Mouse (Mus musculus) myocyte (in vitro differentiated cells): ENCODE data around the gene Spo11. TPM values are rescaled to one million over a fixed set of nuclear protein-coding genes. Genes with fewer than 3 reads are reported as not detected.
A peak's percentile ranks its signal among the peaks of the same experiment; 100 is the strongest.

Experiments
- H3K27me3 ChIP-seq: one replicate; pipeline ENCODE4 v1.6.1; 2011; ENCODE audit not compliant: control insufficient read depth, insufficient read depth, insufficient read length
- H3K36me3 ChIP-seq: one replicate; pipeline ENCODE4 v1.6.1; 2011; ENCODE audit not compliant: control insufficient read depth, insufficient read depth
- H3K4me2 ChIP-seq: one replicate; pipeline ENCODE4 v1.6.1; 2011; ENCODE audit warnings: low read depth, control low read depth
- H3K4me3 ChIP-seq: one replicate; pipeline ENCODE4 v1.5.1; 2011; ENCODE audit warnings: mild to moderate bottlenecking, control low read depth, moderate library complexity
- H3K79me2 ChIP-seq: one replicate; pipeline ENCODE4 v1.6.1; 2011; ENCODE audit not compliant: control insufficient read depth, insufficient read depth
- H3ac ChIP-seq: one replicate; pipeline ENCODE4 v1.6.1; 2011; ENCODE audit not compliant: control insufficient read depth, insufficient read length
- CEBPB ChIP-seq: IDR thresholded peaks from 2 replicates; pipeline ENCODE4 v1.6.1; 2011; ENCODE audit warnings: mild to moderate bottlenecking, moderate library complexity; ENCODE audit not compliant: poor library complexity, insufficient read depth, severe bottlenecking
- E2F4 ChIP-seq: IDR thresholded peaks from one replicate; pipeline ENCODE4 v1.6.1; 2011; ENCODE audit warnings: mild to moderate bottlenecking, control low read depth, moderate library complexity; ENCODE audit not compliant: insufficient read depth
- MAX ChIP-seq: IDR thresholded peaks from one replicate; pipeline ENCODE4 v1.6.1; 2011; ENCODE audit warnings: low read depth, mild to moderate bottlenecking, control low read depth
- MYOD1 ChIP-seq, 3 experiments: IDR thresholded peaks; one replicate each; pipeline ENCODE4 v1.6.1; 2011; ENCODE audit warnings: control low read depth in 2 of 3, low read depth in 2 of 3, mild to moderate bottlenecking in 2 of 3, moderate library complexity in 1 of 3; ENCODE audit not compliant: insufficient read length in 2 of 3, control insufficient read depth in 1 of 3
- MYOG ChIP-seq, 3 experiments: IDR thresholded peaks; one replicate each; pipeline ENCODE4 v1.6.1; 2011; ENCODE audit warnings: control low read depth in 2 of 3, low read depth in 2 of 3, mild to moderate bottlenecking in 2 of 3; ENCODE audit not compliant: insufficient read length in 2 of 3, control insufficient read depth in 1 of 3, insufficient read depth in 1 of 3
- POLR2A ChIP-seq: IDR thresholded peaks from one replicate; pipeline ENCODE4 v1.6.1; 2011; ENCODE audit warnings: low read depth, mild to moderate bottlenecking, control low read depth, moderate library complexity; ENCODE audit not compliant: insufficient read length
- POLR2AphosphoS2 ChIP-seq: IDR thresholded peaks from one replicate; pipeline ENCODE4 v1.6.1; 2011; ENCODE audit warnings: low read depth, control low read depth; ENCODE audit not compliant: insufficient read length
- REST ChIP-seq: IDR thresholded peaks from one replicate; pipeline ENCODE4 v1.6.1; 2011; ENCODE audit warnings: mild to moderate bottlenecking, control low read depth, moderate library complexity; ENCODE audit not compliant: insufficient read depth, insufficient read length
- SRF ChIP-seq: IDR thresholded peaks from one replicate; pipeline ENCODE4 v1.6.1; 2011; ENCODE audit warnings: low read depth; ENCODE audit not compliant: control insufficient read depth, insufficient read length
- TCF12 ChIP-seq: IDR thresholded peaks from one replicate; pipeline ENCODE4 v1.6.1; 2011; ENCODE audit warnings: mild to moderate bottlenecking, control low read depth; ENCODE audit not compliant: poor library complexity, insufficient read depth, severe bottlenecking
- TCF3 ChIP-seq: IDR thresholded peaks from one replicate; pipeline ENCODE4 v1.6.1; 2011; ENCODE audit warnings: low read depth, control low read depth; ENCODE audit not compliant: insufficient read length
- USF1 ChIP-seq: IDR thresholded peaks from one replicate; pipeline ENCODE4 v1.6.1; 2011; ENCODE audit warnings: low read depth, mild to moderate bottlenecking, control low read depth, moderate library complexity
- polyA plus RNA-seq: library from polyadenylated mRNA; unstranded; fragments of >200 nt; fragmentation: generic; extraction: Trizol; gene quantifications from one replicate; pipeline ENCODE4 v1.2.1, GENCODE M21; 2012; ENCODE audit warnings: missing spikeins

The Spo11 gene
- polyA plus RNA-seq, 1 experiment = not detected

DNA sequence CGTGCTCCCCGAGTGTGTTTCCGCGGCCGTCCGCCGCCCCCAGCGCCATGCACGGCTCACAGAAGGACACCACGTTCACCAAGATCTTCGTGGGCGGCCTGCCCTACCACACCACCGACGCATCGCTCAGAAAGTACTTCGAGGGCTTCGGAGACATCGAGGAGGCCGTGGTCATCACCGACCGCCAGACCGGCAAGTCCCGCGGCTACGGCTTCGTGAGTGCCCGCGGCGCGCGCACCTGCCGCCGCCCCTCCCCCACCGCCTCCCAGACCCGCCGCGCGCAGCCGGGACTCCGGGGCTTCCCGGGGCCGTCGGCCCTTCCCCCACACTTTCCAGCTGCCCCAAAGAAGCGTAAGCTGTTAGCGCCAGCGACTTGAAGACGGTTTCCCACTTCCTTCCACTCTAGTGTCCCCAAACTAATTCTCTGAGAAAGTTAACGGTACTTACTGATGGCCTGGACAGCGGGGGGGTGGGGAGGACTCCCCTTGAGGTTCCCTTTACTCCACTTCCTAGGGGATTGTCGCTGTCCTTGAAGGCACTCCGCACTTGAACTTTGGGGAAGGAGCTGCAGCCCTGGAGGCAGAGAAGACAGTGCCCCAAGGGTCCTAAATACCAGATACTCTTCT is 44.7 kb downstream of the Spo11 start:
- peak overlapping the region; percentile 18 for H3ac ChIP-seq
- H3K27me3 ChIP-seq = no peaks in the 10 kb centered on the region
- H3K4me3 ChIP-seq = peak overlapping the region; percentile 63
- no peaks in the 10 kb centered on the region for H3K36me3 ChIP-seq
- peak overlapping the region; percentile 88 for H3K4me2 ChIP-seq
- TF ChIP-seq REST (no peak), MAX (no peak), TCF3 (no peak), SRF (no peak), USF1 (no peak), E2F4 (no peak), CEBPB (no peak), POLR2A (no peak), TCF12 (no peak), MYOD1 (IDR thresholded peaks at IDR 0.05; ENCODE audit: control insufficient read depth in 1 of 3, insufficient read length in 2 of 3, low read depth in 2 of 3) (peak in 1 of 3 experiments; percentile 64), POLR2AphosphoS2 (no peak), MYOG (IDR thresholded peaks at IDR 0.05; ENCODE audit: control insufficient read depth in 1 of 3, insufficient read depth in 1 of 3, insufficient read length in 2 of 3, low read depth in 2 of 3) (peak in 1 of 3 experiments; percentile 38)
- H3K79me2 ChIP-seq = peaks cover 29% of the 10 kb centered on the region

DNA sequence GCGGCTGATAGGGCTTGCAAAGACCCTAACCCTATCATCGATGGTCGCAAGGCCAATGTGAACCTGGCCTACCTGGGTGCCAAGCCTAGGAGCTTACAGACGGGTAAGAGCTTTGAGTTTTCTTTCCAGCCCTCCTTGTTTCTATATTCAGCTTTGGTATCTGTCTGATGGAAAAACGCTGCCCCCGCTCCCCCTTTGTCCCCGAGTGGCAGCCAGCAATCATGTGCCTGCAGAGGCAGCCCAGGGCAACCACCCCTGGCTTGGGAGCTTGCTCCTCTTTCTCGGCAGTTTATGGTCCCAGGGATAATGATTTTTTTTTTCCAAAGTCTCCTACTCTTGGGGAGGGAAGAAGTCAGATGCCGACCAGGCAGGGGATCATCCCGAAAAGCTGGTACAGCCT is 45.3 kb downstream of the Spo11 start:
- Histone ChIP-seq H3ac (peak overlapping the region; percentile 18), H3K4me2 (peak overlapping the region; percentile 88), H3K4me3 (peak overlapping the region; percentile 63), H3K79me2 (peaks cover 29% of the 10 kb centered on the region), H3K36me3 (no peaks in the 10 kb centered on the region), H3K27me3 (no peaks in the 10 kb centered on the region)
- TF ChIP-seq POLR2AphosphoS2 (no peak), REST (no peak), CEBPB (no peak), MAX (no peak)

DNA sequence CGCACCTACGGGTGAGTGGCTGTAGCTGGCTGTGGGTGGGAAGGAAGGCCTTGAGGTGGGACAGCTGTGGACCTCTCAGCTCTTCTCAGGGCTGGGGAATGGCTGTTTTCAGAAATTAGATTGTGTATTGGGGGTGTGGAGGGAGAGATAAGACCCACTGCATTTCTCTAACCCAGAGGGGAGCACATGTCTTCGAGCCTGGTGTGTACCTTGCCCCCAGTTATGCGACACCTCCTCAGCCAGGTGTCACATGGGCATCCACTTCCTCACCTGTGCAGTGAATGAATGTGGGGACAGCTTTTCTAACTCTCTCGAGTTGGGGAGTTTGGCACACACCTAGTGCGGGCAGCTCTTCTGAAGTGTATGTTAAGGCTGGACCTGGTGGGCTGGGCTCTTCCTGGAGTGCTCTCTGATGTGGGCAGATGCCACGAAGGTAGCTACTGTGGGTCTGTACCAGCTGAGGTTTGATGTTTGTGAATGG is 45.9 kb downstream of the Spo11 start:
- no peaks in the 10 kb centered on the region for H3K27me3 ChIP-seq
- no peaks in the 10 kb centered on the region for H3K36me3 ChIP-seq

DNA sequence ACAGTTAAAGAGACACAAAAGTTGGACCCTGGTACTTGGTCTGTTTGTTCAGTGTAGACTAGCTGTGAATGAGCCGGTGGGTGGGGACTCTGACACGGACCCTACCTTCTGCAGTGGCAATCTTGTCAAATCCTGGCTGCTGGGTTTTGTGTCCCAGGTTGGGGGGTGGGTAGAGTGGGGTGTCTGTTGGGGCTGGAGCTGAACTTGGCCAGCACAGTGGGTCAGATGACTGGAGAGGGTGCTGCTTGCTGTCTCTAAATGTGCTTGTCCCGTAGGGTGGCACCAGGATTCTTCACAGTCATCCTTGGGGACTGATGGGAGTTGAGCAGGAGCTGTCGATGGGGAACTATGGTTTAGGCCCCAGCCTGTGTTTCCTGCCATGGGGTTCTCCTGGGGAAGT is 46.5 kb downstream of the Spo11 start:
- TF ChIP-seq POLR2A (no peak), E2F4 (no peak), MYOG (IDR thresholded peaks at IDR 0.05; ENCODE audit: control insufficient read depth in 1 of 3, insufficient read depth in 1 of 3, insufficient read length in 2 of 3, low read depth in 2 of 3) (no peak), USF1 (no peak), MAX (no peak), CEBPB (no peak), MYOD1 (IDR thresholded peaks at IDR 0.05; ENCODE audit: control insufficient read depth in 1 of 3, insufficient read length in 2 of 3, low read depth in 2 of 3) (no peak), TCF3 (no peak), REST (no peak), SRF (no peak), TCF12 (no peak), POLR2AphosphoS2 (no peak)
- Histone ChIP-seq H3K4me2 (peak overlapping the region; percentile 88), H3ac (no peak overlapping the region), H3K27me3 (no peaks in the 10 kb centered on the region), H3K4me3 (peak overlapping the region; percentile 63), H3K79me2 (peaks cover 29% of the 10 kb centered on the region), H3K36me3 (no peaks in the 10 kb centered on the region)

More for the DNA sequence above, 45.9 kb downstream of the Spo11 start:
- Histone ChIP-seq H3K4me2 (peak overlapping the region; percentile 88), H3K4me3 (peak overlapping the region; percentile 63), H3K79me2 (peaks cover 29% of the 10 kb centered on the region), H3ac (peak overlapping the region; percentile 18)
- no peak for TF ChIP-seq MYOG (IDR thresholded peaks at IDR 0.05; ENCODE audit: control insufficient read depth in 1 of 3, insufficient read depth in 1 of 3, insufficient read length in 2 of 3, low read depth in 2 of 3)
- TF ChIP-seq POLR2AphosphoS2 = no peak
- no peak for TF ChIP-seq POLR2A
- no peak for TF ChIP-seq TCF3
- no peak for TF ChIP-seq MAX
- TF ChIP-seq CEBPB = no peak
- TF ChIP-seq MYOD1 (IDR thresholded peaks at IDR 0.05; ENCODE audit: control insufficient read depth in 1 of 3, insufficient read length in 2 of 3, low read depth in 2 of 3) = no peak
- TF ChIP-seq USF1 = no peak
- no peak for TF ChIP-seq SRF

DNA sequence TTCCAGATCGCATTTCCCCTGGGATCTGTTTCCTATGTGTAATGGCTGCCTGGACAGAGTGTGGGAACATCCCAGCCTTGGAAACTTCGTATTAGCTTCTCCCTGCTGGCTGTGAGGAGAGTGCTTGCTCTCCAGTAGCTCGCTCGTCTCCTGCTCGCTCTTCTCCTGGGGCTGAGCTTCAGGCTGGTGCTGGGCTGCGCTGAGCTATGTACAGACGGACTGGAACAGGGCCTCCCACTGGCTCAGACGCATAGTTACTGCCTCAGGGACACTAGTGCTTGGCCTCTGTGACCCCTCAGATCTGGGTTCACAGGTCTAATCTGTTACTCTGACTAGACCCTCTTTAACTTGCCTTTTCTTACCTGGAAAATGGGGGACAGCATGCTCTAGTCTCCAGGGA is 46.9 kb downstream of the Spo11 start:
- Histone ChIP-seq H3K79me2 (peaks cover 30% of the 10 kb centered on the region), H3K4me2 (peak overlapping the region; percentile 88)
- TF ChIP-seq USF1 (no peak), POLR2A (no peak), MAX (no peak), TCF12 (no peak), MYOG (IDR thresholded peaks at IDR 0.05; ENCODE audit: control insufficient read depth in 1 of 3, insufficient read depth in 1 of 3, insufficient read length in 2 of 3, low read depth in 2 of 3) (no peak), REST (no peak), POLR2AphosphoS2 (no peak), SRF (no peak), E2F4 (no peak), CEBPB (no peak), MYOD1 (IDR thresholded peaks at IDR 0.05; ENCODE audit: control insufficient read depth in 1 of 3, insufficient read length in 2 of 3, low read depth in 2 of 3) (no peak), TCF3 (no peak)

More for the DNA sequence above, 46.9 kb downstream of the Spo11 start:
- no peak overlapping the region for H3ac ChIP-seq
- no peaks in the 10 kb centered on the region for H3K27me3 ChIP-seq
- H3K36me3 ChIP-seq = no peaks in the 10 kb centered on the region
- H3K4me3 ChIP-seq = peak overlapping the region; percentile 63
